Mouse (Mus musculus): ENCODE measurements at regions not wholly inside any gene's neighbourhood (a gene's known extent, or its start where the extent isn't known, plus 50 kb on each side); places are given as distances from the start of the nearest gene placed in this dataset.

DNA sequence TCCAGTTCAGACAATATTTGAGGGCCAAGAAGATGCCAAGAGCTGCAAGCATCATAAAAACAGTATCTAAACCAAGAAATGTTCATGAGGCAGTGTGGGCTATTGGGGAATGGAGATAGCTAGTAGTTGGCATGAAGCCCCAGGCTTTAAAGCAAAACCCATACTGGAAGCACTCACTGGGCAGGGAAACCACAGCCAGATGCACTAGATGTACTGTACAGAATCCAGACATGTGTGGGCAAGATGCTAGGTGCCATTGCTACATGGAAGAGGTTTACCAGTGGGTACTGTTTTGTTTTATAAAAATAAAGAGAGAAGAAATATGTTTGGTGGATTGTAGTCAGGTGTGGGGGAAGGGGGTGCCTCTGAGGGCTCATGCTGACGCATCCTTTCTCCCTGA is 125.6 kb upstream of the Lrig3 start:
- no peak for DNase-seq (ENCODE audit: low spot score)
- H3K9ac ChIP-seq (ENCODE audit: low read length) = no peak overlapping the region
- no peak overlapping the region for H3K4me3 ChIP-seq (ENCODE audit: low read depth, low read length)
- ATAC-seq (ENCODE audit: low FRiP score, low TSS enrichment) = no peak
- no peak overlapping the region for H3K27ac ChIP-seq (replicated peaks)
- H3K9me3 ChIP-seq (ENCODE audit: control insufficient read depth, low read length) = no peaks in the 10 kb centered on the region
- no peak overlapping the region for H3K4me2 ChIP-seq (replicated peaks; ENCODE audit: low read depth)
- no peaks in the 10 kb centered on the region for H3K4me1 ChIP-seq (replicated peaks; ENCODE audit: control insufficient read depth, insufficient read depth)
- no peaks in the 10 kb centered on the region for H3K36me3 ChIP-seq (ENCODE audit: control insufficient read depth, insufficient read depth, low read length)
- 96% methylated on average over 1 of the region's 1 CpGs for WGBS
- H3K27me3 ChIP-seq (ENCODE audit: control insufficient read depth, insufficient read depth, low read length) = no peaks in the 10 kb centered on the region
- TF ChIP-seq CTCF (IDR thresholded peaks at IDR 0.05; ENCODE audit: low read depth) (no peak), EP300 (optimal IDR thresholded peaks at IDR 0.05) (no peak)

DNA sequence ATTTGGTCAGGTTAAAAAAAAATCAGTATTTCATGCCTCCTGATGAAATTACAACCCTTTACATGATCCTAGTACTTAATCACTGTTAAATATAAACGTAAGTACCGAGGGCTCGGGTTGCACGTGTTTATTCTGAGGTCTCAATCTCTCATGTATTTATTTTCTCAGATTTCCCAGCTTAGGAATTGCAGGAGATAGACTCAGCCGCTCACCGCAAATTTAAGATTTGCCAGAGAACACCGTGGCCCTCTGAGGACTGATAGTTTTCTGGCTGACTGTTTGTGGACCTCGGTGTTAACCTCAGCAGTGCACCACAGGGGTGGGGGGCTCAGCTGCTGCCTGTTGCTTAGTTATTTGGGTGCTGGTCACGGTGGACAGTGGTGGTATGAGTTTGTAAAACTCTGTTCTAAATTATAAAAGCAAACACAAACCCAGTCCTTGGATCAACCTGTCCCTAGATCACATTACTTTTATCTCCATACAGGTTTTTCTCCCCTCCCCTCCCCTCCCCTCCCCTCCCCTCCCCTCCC is 121.6 kb upstream of the Lrig3 start:
- Histone ChIP-seq H3K4me3 (ENCODE audit: low read depth, low read length) (no peak overlapping the region), H3K27ac (replicated peaks) (no peak overlapping the region), H3K4me1 (replicated peaks; ENCODE audit: control insufficient read depth, insufficient read depth) (no peaks in the 10 kb centered on the region), H3K9me3 (ENCODE audit: control insufficient read depth, low read length) (no peaks in the 10 kb centered on the region), H3K27me3 (ENCODE audit: control insufficient read depth, insufficient read depth, low read length) (no peaks in the 10 kb centered on the region), H3K36me3 (ENCODE audit: control insufficient read depth, insufficient read depth, low read length) (no peaks in the 10 kb centered on the region), H3K4me2 (replicated peaks; ENCODE audit: low read depth) (no peak overlapping the region), H3K9ac (ENCODE audit: low read length) (no peak overlapping the region)
- whole genome bisulfite sequencing = 25% methylated on average over 9 of the region's 9 CpGs
- TF ChIP-seq EP300 (optimal IDR thresholded peaks at IDR 0.05) (no peak), CTCF (IDR thresholded peaks at IDR 0.05; ENCODE audit: low read depth) (no peak)
- DNase-seq (ENCODE audit: low spot score) (no peak), ATAC-seq (ENCODE audit: low FRiP score, low TSS enrichment) (no peak)

DNA sequence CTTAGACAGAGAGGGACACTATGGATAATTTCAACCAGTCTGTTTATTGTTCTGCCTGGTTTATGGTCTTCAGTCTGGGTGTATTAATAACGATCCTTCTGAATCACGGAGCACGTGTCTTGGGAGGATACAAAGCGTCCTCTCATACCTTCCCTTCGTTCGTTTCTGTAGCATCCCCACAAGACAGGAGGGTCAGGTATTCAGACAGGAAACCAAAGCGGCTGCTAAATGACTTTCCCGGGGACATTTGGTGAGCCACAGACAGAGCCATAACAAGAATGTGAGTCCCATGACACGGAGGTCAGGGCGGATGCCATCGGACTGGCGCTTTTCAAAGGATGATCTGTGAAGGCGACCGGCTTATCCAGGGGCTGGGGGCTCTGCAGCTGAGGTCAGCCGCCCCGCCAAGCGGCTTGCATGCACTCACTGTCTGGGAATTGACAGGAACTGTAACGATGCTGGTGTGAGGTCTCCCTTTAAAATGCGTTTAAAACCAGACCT is 120.9 kb upstream of the Lrig3 start:
- Histone ChIP-seq H3K4me3 (ENCODE audit: low read depth, low read length) (0 out of 2 replicates have a peak overlapping the region, but pooled peaks have one; percentile 10), H3K9ac (ENCODE audit: low read length) (peak overlapping the region; percentile 19; the same call in 1 of the 2 replicates), H3K27ac (replicated peaks) (no peak overlapping the region), H3K36me3 (ENCODE audit: control insufficient read depth, insufficient read depth, low read length) (no peaks in the 10 kb centered on the region), H3K4me1 (replicated peaks; ENCODE audit: control insufficient read depth, insufficient read depth) (no peaks in the 10 kb centered on the region), H3K4me2 (replicated peaks; ENCODE audit: low read depth) (peak overlapping the region; percentile 36), H3K9me3 (ENCODE audit: control insufficient read depth, low read length) (no peaks in the 10 kb centered on the region), H3K27me3 (ENCODE audit: control insufficient read depth, insufficient read depth, low read length) (no peaks in the 10 kb centered on the region)
- DNase-seq (ENCODE audit: low spot score) (no peak), ATAC-seq (ENCODE audit: low FRiP score, low TSS enrichment) (no peak)
- TF ChIP-seq CTCF (IDR thresholded peaks at IDR 0.05; ENCODE audit: low read depth) = no peak
- TF ChIP-seq EP300 (optimal IDR thresholded peaks at IDR 0.05) = no peak
- 12% methylated on average over 19 of the region's 19 CpGs for WGBS

DNA sequence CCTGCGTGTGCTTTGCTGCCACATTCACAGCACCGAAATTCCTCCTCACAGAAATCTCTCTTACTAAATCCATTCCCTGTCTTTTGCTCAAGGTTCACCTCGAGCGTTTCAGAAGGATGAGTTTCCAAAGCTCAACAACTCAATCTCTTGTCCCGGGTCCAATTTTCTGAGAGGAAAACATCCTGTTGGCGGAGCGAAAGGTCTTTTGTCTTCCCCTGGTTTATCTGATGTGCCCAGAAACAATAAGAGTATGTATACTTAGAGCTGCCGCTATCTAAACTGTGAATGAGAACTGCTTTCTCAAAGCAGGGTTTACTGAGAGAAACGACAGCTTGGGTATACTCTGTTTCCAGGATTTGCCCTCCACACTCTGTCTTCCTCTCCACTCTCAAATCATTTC is 115.6 kb upstream of the Lrig3 start:
- TF ChIP-seq CTCF (IDR thresholded peaks at IDR 0.05; ENCODE audit: low read depth) (no peak), EP300 (optimal IDR thresholded peaks at IDR 0.05) (no peak)
- no peaks in the 10 kb centered on the region for H3K27me3 ChIP-seq (ENCODE audit: control insufficient read depth, insufficient read depth, low read length)
- ATAC-seq (ENCODE audit: low FRiP score, low TSS enrichment) (no peak), DNase-seq (ENCODE audit: low spot score) (no peak)
- H3K27ac ChIP-seq (replicated peaks) = no peak overlapping the region
- no peaks in the 10 kb centered on the region for H3K36me3 ChIP-seq (ENCODE audit: control insufficient read depth, insufficient read depth, low read length)
- no peak overlapping the region for H3K4me2 ChIP-seq (replicated peaks; ENCODE audit: low read depth)
- 15% methylated on average over 9 of the region's 9 CpGs for WGBS
- H3K9me3 ChIP-seq (ENCODE audit: control insufficient read depth, low read length) = no peaks in the 10 kb centered on the region
- H3K4me1 ChIP-seq (replicated peaks; ENCODE audit: control insufficient read depth, insufficient read depth) = no peaks in the 10 kb centered on the region
- H3K9ac ChIP-seq (ENCODE audit: low read length) = no peak overlapping the region
- no peak overlapping the region for H3K4me3 ChIP-seq (ENCODE audit: low read depth, low read length)

DNA sequence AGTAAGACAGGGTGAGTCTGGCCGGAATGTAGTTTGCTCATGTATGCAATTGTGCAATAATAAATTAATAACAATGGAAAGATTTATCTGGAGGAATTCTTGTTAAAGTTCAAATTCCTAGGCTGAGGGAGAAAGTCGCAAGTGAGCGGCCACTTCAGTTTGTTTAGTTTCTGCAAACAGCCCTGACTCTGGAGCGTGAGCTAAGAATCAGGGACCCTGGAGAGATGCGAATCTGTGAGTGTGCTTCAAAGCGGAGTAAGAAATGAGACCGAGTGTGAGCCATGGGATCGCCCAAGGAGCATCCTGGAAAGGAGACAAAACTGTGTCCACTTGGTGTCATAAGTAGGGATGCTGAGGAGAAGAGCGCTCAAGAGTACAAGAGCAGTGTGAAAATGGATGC is 104.2 kb upstream of the Lrig3 start:
- Histone ChIP-seq H3K36me3 (ENCODE audit: control insufficient read depth, insufficient read depth, low read length) (no peaks in the 10 kb centered on the region), H3K27me3 (ENCODE audit: control insufficient read depth, insufficient read depth, low read length) (no peaks in the 10 kb centered on the region), H3K9me3 (ENCODE audit: control insufficient read depth, low read length) (no peaks in the 10 kb centered on the region), H3K4me1 (replicated peaks; ENCODE audit: control insufficient read depth, insufficient read depth) (no peaks in the 10 kb centered on the region), H3K27ac (replicated peaks) (no peak overlapping the region), H3K9ac (ENCODE audit: low read length) (no peak overlapping the region), H3K4me2 (replicated peaks; ENCODE audit: low read depth) (no peak overlapping the region), H3K4me3 (ENCODE audit: low read depth, low read length) (no peak overlapping the region)
- DNase-seq (ENCODE audit: low spot score) (no peak), ATAC-seq (ENCODE audit: low FRiP score, low TSS enrichment) (no peak)
- 49% methylated on average over 9 of the region's 9 CpGs for WGBS
- TF ChIP-seq EP300 (optimal IDR thresholded peaks at IDR 0.05) = no peak
- TF ChIP-seq CTCF (IDR thresholded peaks at IDR 0.05; ENCODE audit: low read depth) = no peak

DNA sequence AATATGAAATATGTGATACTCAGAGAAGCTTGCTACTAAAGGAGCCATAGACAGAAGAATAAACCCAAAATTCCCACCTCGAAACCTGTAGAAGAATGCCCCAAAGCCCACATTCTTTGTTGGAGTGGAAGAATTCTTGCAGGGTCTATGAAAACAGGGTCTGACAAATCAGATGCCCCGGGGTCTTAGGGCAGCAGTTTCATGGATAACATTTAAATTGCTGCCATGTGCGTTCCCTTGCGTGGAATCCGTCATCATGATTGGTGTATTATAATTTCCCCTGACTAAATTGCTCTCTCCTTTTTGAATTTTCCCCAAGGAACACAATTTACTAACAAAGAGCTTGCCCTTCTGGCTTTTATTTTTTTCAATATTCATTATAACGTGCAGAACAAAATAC is 99.6 kb upstream of the Lrig3 start:
- WGBS = 84% methylated on average over 6 of the region's 6 CpGs
- ATAC-seq (ENCODE audit: low FRiP score, low TSS enrichment) (no peak), DNase-seq (ENCODE audit: low spot score) (no peak)
- Histone ChIP-seq H3K27ac (replicated peaks) (no peak overlapping the region), H3K4me2 (replicated peaks; ENCODE audit: low read depth) (no peak overlapping the region), H3K27me3 (ENCODE audit: control insufficient read depth, insufficient read depth, low read length) (no peaks in the 10 kb centered on the region), H3K36me3 (ENCODE audit: control insufficient read depth, insufficient read depth, low read length) (no peaks in the 10 kb centered on the region), H3K9me3 (ENCODE audit: control insufficient read depth, low read length) (no peaks in the 10 kb centered on the region), H3K4me3 (ENCODE audit: low read depth, low read length) (no peak overlapping the region), H3K4me1 (replicated peaks; ENCODE audit: control insufficient read depth, insufficient read depth) (no peaks in the 10 kb centered on the region), H3K9ac (ENCODE audit: low read length) (no peak overlapping the region)
- no peak for TF ChIP-seq EP300 (optimal IDR thresholded peaks at IDR 0.05)
- no peak for TF ChIP-seq CTCF (IDR thresholded peaks at IDR 0.05; ENCODE audit: low read depth)
